Mouse (Mus musculus): ENCODE measurements around the gene Dennd6b.

The Dennd6b gene

DNA sequence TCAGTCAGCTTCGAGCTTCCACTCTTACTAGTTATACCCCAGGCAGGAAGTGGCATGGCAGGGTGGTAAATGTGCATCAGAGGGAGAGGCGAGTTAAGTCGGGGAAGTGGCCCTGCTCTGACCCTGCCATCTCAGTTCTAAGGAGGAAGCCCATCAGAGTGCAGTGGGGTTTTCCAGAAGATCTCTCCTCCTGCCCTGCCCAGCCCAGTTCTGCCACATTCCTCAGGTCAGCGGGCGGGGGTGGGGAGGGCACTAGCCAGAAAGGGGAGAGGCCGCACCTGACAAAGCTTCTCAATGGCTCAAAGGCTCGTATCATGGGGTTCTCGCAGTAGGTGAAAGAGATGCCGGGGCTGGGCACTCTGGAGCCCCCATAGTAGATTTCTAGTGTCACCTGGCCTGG is 34.9 kb downstream of the Dennd6b start:
- no peak for DNase-seq (ENCODE audit: low read depth in 2 of 2, low spot score in 2 of 2)

DNA sequence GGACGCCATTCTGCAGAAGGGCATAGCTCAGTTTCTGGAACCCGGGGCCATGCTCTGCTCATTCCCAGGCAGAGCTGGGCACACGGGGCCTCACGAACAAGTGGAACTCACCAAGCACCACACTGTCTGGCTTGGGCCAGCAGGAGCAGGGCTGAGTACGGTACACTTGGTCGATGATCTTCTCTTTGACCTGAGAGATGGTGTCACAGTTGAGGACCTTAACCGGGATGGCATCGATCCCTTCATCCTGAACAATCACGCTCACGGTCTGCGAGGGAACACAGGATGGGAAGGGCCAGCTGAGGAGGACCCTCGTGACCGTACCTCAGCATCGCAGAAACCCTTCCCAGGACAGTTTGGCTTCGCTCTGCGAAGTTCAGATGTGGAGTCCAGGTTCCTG is 37.8 kb downstream of the Dennd6b start:
- no peak for DNase-seq (ENCODE audit: low read depth in 2 of 2, low spot score in 2 of 2)

DNA sequence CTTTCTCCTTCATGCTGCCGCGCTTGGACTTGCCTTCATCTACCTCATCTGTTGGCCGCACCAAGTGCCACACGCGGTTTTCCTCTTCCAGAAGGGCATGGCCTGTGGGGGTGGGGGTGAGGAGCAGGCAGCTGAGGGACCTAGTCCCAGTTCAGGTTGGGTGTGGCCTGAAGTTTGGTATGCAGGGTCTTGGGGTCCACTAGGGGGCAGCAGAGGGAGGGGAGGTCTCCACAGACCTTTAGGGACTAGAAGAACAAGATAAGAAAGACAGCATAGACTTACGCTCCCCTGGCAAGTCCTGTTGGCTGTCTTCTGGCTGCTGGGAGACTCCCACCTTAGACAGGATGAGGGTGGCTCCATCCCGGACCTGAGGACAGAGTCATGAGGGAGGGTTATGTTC is 38.3 kb downstream of the Dennd6b start:
- peak; percentile 64 to 70 for DNase-seq (ENCODE audit: low read depth in 2 of 2, low spot score in 2 of 2)

DNA sequence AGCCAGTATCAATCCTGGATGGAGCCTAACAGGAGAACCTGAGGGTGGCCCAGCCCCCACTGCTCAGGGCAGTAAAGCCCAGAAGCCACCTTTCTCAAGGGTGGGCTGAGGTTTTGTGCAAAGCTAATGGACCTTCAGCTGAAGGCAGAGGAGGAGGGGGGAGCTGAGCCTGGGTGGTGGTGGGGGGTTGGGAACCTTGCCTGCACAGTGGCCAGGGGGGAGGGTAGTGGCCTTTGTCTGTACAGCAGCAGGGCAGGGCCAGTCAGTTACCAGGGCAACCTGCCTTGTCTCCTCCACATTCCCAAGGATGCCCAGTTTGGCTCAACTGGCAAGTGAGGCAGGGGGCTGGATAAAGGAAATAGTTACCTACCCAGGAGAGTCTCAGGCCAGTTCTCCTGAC is 44.0 kb downstream of the Dennd6b start:
- no peak for DNase-seq (ENCODE audit: low read depth in 2 of 2, low spot score in 2 of 2)

DNA sequence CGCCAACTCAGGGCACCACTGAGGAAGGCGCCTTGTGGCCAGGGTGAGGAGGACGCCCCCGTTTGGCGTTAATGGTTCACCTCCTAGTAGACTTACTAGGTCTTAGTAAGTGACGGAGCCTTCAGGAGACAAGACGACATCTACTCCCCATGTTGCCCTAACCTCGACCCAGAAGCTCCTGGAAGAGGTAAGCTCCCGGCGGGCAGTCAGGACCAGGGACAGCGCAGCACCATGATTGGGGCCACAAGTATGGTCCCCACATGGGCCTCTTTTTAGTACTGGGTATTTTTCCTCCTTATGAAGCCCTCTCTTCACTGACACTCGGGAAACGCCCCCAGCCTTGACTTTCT is 46.3 kb downstream of the Dennd6b start:
- no peak for DNase-seq (ENCODE audit: low read depth in 2 of 2, low spot score in 2 of 2)

DNA sequence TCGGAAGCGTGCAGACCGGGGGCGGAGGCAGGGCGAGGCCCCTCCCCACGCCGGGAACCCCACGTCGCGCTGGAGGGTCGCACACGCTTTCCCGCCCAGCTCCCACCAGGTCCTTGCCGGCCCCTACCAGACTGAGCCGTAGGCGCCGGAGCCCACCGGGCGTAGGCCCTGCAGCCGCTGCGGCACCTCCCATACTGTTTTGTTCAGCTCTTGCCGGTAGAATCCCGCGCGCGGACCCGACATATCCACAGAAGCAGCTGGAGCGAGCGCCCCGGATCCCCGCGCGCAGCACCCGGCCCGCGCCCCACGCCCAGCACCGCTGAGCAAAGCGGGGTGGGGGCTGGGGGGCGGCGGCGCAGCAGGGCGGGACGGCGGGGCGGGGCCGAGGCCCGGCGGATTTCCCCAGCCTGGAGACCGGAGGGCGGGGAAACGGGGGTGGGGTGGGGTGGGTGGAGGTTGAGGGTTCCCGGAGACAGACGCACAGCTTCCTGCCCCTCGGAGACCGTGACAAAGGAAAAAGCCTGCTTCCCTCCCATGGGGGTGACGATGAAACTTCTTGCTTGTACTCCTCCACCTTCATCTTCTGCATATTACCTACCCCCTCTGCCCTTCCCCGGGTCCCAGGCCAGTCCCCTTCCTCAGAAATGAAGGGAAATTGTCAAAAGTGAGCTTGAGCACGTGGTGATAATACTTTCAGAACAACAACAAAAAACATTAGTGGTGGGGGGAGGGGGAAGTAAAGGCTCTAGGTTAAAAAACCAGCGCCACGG is 46.8 kb downstream of the Dennd6b start, which contains the start of gene Mapk11:
TSS of gene Mapk11 (minus strand) at position 358 of the 770 bp plus-strand sequence.
- peak in 1 of 2 experiments; percentile 39 for DNase-seq (ENCODE audit: low read depth in 2 of 2, low spot score in 2 of 2)

DNA sequence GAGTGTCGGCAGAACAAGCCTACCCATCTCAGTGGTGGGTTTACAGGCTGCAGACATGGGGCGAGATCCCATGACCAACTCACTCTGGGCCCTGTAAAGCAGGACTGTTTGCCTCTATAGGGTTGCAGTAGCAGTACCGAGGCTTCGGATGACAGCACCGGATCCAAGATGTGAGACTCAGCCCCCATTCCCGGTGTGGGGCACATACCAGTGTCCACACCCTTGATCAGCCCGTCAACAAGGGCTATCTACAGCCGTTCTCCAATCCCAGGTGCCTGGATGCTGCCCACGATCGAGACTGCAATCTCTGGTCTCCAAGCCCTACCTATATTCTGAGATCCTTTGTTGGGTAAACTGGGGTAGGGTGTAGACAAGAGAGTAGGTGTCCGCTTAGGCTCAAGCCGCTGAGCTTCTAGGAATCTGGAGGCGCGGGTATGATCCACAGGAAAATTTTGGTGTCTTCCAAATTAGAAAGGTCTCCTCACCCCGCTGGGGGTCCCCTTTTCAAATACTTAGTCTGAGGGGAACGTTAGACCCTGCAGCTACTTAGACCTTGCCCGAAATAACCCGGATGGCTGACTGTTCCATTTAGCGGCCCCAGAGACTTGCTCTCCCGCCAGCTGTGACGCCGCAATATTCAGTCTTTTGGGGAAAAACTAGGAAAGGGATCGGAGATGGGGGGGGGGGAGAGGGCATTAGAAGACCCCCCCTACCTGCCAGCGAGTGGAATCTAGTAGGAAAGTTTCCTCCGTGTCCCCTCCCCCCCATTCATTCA is 47.6 kb downstream of the Dennd6b start:
- no peak for DNase-seq (ENCODE audit: low read depth in 2 of 2, low spot score in 2 of 2)

DNA sequence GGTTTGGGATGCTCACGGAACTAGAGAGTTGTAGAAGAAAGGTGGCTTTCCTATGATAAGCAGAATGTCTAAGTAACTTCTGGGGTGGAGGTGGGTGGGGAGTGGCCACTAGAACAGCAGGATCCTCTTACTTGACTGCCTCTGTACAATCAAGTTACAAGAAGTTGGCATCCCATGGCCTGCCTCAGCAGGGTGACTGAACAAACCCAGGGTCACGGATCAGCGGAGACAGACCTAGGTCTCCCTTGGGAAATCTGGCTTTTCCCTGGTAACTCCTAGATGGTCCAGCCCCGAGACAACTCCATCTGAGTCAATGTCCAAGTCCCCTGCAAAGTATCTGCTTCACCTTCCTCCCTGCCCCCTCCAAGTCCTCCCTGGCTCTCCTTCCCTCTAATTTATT is 48.4 kb downstream of the Dennd6b start:
- no peak for DNase-seq (ENCODE audit: low read depth in 2 of 2, low spot score in 2 of 2)

DNA sequence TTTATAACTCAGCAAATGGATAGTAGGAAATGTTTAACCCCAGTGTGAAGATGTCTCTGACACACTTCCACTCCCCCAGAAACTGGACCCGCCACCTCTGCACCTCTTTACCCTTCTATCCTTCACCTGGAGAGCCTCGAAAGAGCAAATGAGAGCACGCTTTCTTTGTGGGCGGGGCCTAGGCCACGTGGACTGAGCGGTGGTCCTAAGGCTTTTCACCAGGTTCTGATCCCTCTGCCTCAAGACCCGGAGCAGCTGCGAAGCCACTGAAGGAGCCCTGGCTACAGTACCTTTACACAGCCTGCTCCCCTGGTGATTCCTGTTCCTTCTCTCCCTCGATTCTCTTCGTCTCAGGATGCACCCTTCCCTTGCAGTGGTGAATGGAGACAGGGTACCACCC is 48.8 kb downstream of the Dennd6b start:
- no peak for DNase-seq (ENCODE audit: low read depth in 2 of 2, low spot score in 2 of 2)

DNA sequence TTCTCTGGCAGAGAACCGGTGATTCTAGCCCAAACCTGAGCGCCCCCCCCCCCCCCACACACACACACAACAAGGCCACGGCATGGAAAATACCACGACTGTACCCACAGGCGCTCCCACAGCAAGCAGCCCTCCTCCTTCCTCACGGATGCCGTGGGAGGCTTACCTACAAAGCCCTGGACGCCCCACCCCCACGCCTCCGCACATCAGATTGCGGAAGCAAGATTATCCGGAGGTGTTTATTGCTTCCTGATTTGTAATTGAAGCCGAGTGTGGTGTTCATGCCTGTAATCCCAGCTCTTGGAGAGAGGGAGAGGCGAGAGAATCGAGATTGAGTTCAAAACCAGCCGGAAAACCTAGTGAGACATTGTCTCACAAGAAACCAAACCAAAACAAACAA is 49.3 kb downstream of the Dennd6b start:
- peak; percentile 40 to 56 for DNase-seq (ENCODE audit: low read depth in 2 of 2, low spot score in 2 of 2)

DNA sequence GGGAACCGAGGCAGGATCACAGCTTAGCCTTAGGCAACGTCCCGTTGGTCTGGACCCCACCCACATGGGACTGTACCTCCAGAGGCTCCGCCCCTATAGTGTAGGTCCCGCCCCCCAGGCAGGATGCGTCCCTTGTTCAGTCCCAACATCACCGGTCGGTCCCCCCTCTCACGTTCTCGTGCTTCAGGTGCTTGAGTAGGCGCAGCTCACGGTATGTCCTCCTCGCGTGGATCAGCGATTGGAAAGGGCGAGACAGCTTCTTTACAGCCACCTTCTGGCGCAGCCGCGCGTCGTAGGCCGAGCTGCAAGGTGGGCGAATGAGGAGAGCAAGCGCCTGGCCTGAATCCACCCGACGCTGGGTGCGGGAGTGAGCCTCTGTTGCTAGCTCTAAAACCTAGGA is 49.8 kb downstream of the Dennd6b start:
- DNase-seq (ENCODE audit: low read depth in 2 of 2, low spot score in 2 of 2) = peak in 1 of 2 experiments; percentile 42

DNA sequence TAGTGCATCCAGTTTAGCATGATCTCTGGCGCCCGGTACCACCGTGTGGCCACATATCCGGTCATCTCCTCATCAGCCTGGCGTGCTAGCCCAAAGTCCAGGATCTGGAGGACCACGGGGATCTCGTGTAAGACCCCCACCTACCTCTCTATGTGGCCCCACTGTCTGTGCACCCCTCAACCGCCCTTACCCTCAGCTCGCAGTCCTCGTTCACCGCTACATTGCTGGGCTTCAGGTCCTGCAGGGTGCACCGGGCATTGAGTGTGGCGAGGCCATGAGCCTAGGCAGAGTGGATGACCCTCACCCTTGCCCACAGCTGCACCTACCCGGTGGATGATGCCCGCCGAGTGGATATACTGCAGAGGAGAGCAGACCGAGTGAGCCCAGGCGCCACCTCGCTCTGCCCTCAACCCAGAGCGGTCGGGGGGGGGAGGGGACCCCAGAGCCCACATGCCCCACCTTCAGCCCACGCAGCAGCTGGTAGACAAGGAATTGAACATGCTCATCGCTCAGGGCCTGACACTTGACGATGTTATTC is 50.4 kb downstream of the Dennd6b start:
- no peak for DNase-seq (ENCODE audit: low read depth in 2 of 2, low spot score in 2 of 2)

DNA sequence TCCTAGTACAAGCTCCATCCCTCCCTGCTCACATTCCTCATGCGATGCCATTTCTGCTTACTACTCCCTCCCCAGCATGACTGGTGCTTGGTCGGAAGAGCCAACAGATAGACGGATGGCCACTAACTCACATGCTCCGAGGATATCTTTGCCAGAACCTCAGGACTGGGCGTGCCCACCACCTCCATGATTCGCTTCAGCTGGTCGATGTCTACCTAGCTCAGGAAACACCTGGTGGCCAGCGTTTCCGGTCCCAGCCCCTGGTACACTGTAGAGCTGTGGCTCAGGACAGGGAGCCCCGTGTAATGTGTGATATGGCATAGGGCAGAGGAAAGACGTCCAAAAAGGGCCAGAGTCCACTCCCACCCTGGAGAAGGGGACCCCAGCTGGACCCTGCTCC is 51.3 kb downstream of the Dennd6b start:
- no peak for DNase-seq (ENCODE audit: low read depth in 2 of 2, low spot score in 2 of 2)

DNA sequence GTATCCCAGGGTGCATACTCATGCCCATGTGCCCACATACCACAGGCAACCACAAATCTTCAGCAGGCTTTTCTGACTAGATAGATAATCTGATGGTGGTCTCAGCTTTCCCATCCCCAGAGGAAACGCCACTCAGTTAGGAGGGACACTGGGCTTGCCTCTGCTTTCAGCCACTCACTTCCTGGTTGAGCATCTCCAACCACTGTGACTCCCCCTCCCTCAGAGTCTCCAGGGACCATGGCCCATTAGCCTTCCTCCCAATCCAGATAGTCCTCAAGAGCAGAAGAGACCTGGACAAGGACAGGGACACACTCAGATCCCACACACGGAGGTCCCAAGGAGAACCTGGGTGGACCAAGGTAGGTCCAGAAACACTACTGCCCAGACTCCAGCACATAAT is 53.2 kb downstream of the Dennd6b start:
- DNase-seq (ENCODE audit: low read depth in 2 of 2, low spot score in 2 of 2) = no peak

DNA sequence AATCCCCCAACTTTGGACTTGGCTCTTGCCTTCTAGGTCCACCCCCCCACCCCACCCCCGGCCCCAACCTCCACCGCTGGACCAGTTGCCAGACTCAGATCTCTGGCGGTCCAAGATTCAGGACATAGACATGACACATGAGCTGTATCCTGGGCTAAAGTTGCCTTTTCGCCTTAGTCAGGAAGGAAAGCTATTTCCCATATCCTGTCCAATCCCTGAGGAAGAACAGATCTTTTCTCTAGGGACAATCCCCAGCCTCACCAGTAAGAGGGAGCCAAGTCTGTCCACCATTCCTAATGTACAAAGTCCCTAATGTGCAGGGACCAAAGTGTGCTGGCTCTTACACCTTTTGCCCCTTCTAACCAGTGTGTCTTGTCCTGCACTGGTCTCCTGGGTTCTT is 54.4 kb downstream of the Dennd6b start:
- no peak for DNase-seq (ENCODE audit: low read depth in 2 of 2, low spot score in 2 of 2)

DNA sequence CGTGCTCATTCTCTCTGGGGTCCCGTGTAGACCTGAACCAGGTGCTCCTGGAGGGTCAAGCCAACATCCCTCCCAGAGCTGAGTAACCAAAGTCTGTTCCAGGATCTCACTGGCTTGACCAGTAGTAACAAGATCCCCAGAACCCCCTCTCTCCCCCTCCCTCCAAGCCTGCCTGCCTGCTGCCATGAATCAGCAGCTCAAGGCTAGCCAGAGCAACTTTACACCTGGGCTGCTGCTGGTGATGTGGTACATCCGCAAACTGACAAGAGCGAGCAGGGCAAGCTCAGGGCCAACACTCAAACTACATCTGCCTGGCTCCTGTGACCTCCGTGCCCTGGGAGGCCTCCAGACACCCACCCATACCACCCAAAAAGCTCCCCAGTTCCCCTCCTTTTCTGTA is 54.9 kb downstream of the Dennd6b start:
- no peak for DNase-seq (ENCODE audit: low read depth in 2 of 2, low spot score in 2 of 2)

DNA sequence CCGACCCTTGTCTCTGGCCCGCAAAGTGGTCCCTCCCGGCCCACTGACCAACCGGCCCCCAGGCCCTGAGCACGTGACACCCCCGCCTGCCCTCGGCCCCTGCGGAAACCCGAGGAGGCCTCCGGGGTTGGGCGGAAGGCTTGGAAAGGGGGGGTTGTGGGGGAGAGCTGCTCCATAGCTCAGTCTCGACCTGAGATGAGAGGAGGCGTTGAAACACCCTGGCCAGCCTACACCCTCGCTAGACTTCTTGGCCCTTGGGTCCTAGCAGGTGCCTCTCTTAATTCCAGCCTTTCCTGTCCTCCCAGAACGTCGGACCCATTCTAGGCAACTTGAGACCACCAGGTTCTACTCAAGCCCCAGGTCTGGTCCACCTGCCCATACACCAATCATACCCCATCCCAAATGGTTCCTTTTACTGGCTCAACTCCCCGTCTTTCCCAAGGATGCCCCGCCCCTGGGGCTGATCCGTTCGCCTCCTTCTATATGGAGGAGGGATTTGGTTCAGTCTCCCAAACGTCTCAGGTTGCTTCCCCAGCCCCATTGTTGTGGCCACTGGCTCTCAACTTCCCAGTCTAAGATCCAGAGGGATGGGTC is 55.5 kb downstream of the Dennd6b start, which contains the start of gene Mapk12:
TSS of gene Mapk12 (minus strand) at position 45 of the 594 bp plus-strand sequence.
- no peak for DNase-seq (ENCODE audit: low read depth in 2 of 2, low spot score in 2 of 2)

DNA sequence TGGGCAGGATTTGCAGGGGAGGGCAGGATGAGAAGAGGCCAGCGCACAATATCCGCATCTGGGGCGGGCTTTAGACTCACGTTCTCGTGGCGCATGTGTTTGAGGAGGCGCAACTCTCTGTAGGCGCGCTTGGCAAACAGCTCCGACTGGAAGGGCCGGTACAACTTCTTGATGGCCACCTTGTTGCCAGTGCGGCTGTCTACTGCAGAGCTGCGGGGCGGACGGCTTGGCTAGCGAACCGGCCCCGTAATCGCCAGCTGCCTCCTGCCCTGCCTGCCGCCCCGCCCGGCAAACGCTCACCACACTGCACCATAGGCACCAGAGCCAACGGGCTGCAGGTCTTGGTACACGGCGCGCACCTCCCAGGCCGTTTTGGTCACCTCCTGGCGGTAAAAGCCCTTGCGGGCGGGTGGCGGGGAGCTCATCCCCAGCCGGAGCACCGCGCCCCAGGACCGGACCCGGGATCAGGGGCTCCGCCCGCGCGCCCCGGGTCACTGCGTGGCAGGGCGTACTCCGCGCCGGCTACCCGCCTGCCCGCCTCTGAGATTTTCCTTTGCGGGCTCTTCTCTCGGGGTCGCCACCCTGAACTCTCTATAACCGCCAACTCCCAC is 56.1 kb downstream of the Dennd6b start:
- no peak for DNase-seq (ENCODE audit: low read depth in 2 of 2, low spot score in 2 of 2)

DNA sequence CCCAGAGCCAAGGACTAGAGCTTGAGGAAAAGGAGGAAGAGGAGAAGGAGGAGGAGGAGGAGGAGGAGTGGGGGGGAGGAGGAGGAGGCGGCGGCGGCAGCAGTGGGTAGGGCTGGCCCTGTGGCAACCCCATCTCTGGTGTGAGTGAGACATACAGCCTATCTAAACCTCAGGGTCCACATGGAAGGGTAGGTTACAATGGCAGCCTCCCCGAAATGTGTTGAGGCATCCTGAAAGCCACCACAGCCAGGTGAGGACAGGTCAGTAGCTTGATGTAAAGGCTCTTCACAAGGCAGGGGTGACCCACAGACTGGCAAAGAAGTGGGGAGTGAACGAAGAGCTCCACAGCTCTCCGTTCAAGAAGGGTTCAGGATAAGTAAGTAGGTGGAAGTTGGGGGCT is 57.8 kb downstream of the Dennd6b start:
- DNase-seq (ENCODE audit: low read depth in 2 of 2, low spot score in 2 of 2) = no peak

DNA sequence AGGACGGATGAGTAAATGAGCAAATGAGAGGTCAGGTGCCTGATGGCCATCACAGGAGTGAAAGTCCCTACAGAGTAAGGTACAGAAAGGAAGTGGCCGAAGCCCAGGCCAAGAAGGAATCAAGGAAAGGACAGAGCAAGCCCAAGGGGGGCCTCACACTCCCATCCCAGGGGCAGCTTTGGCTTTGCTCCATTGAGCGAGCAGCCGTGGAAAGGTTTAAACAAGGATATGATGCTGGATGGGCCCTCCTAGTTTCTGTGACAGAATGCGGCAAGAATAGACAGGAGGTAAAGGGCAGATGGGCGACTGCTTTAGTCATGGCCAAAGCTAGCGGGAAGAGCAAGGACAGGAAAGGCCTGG is 58.3 kb downstream of the Dennd6b start:
- no peak for DNase-seq (ENCODE audit: low read depth in 2 of 2, low spot score in 2 of 2)

DNA sequence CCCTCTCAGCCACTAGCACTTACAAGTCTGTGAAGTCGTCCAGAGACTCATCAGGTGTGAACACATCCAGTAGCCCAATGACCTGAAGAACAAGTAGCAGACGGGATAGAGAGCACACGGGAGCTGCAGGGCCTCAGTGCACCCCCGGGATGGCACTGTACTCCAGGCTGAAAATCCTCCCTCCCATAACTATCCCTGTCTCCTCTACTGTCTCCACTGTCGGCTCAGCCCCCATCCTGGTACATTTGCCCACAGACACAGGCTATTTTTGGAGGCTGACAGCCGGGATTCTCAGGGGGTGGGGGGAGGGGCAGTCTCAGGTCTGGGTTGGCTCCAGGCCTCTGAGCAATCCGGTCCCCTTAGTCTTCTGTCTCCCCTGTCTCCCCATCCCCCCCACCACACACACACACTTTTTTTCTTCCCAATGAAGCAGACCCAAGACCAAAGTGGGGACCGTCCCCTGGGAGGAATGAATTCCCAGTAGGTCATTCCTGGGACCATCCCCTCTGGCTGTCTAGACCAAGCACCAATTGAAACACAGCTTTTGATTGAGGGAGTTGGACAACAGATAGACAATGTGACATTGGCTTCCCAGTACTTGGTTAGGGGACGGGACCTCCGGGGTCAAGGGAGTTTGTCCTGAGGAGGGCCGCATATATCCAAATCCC is 58.8 kb downstream of the Dennd6b start:
- DNase-seq (ENCODE audit: low read depth in 2 of 2, low spot score in 2 of 2) = no peak
